Mouse (Mus musculus) liver, adult 2 months (tissue): ENCODE measurements around the gene Ston1. TPM values are rescaled to one million over a fixed set of nuclear protein-coding genes. Genes with fewer than 3 reads are reported as not detected.

Experiments
- DNase-seq: peaks from one replicate; pipeline ENCODE4 v3.0.0-alpha.2; 2011; ENCODE audit warnings: low read depth, low spot score; ENCODE audit errors: extremely low read depth
- H3K27ac ChIP-seq: fragments of 200-500 bp; replicated peaks from 2 replicates; pipeline ENCODE4 v1.5.1; 2012; ENCODE audit warnings: low read depth, mild to moderate bottlenecking, control low read depth, inconsistent platforms, low read length; ENCODE audit not compliant: insufficient read depth
- H3K27me3 ChIP-seq: fragments of 200-500 bp; 2 replicates; pipeline ENCODE4 v1.6.1; 2012; ENCODE audit warnings: mild to moderate bottlenecking, moderate library complexity, low read length, inconsistent platforms; ENCODE audit not compliant: control insufficient read depth, insufficient read depth
- H3K36me3 ChIP-seq: fragments of 200-500 bp; 2 replicates; pipeline ENCODE4 v1.6.1; 2012; ENCODE audit warnings: low read length, inconsistent platforms; ENCODE audit not compliant: control insufficient read depth, insufficient read depth
- H3K4me1 ChIP-seq: fragments of 200-500 bp; 2 replicates; pipeline ENCODE4 v1.6.1; 2011; ENCODE audit warnings: low read length; ENCODE audit not compliant: control insufficient read depth, insufficient read depth
- H3K4me3 ChIP-seq: fragments of 200-500 bp; 2 replicates; pipeline ENCODE4 v1.5.1; 2011; ENCODE audit warnings: low read depth, mild to moderate bottlenecking, control low read depth, low read length, moderate library complexity; ENCODE audit not compliant: insufficient read depth
- H3K79me2 ChIP-seq: fragments of 200-500 bp; 2 replicates; pipeline ENCODE4 v1.6.1; 2012; ENCODE audit warnings: inconsistent platforms, mild to moderate bottlenecking, low read length, moderate library complexity; ENCODE audit not compliant: control insufficient read depth, insufficient read depth
- H3K9ac ChIP-seq: fragments of 200-500 bp; 2 replicates; pipeline ENCODE4 v1.6.1; 2012; ENCODE audit warnings: low read depth, mild to moderate bottlenecking, control low read depth, inconsistent platforms, low read length
- CTCF ChIP-seq: fragments of 200-500 bp; IDR thresholded peaks from 2 replicates; pipeline ENCODE4 v1.5.1; 2011; ENCODE audit warnings: low read depth, low read length, control low read depth
- POLR2A ChIP-seq: fragments of 200-500 bp; IDR thresholded peaks from 2 replicates; pipeline ENCODE4 v1.6.1; 2011; ENCODE audit warnings: low read length, control low read depth; ENCODE audit not compliant: insufficient read depth; ENCODE audit errors: extremely low read depth
- WGBS: fragments of 180-500 bp; shearing (Covaris S2); methylation state at CpG from one replicate; pipeline ENCODE4 v1.1.7; 2018; 5-methylcytosine and 5-hydroxymethylcytosine counted together
- polyA plus RNA-seq: library from polyadenylated mRNA; depleted of rRNA; stranded (reverse); fragments of >200 nt; gene quantifications from 2 replicates; pipeline ENCODE4 v1.2.3, GENCODE M21; 2012; rRNA removed
- total RNA-seq: library from RNA; depleted of rRNA; stranded (reverse); fragments of >200 nt; gene quantifications from 2 replicates; pipeline ENCODE4 v1.2.3, GENCODE M21; 2014; rRNA removed

Gene Ston1
- total and polyA plus RNA-seq, 2 experiments, result 2.5 to 5.1 TPM

DNA sequence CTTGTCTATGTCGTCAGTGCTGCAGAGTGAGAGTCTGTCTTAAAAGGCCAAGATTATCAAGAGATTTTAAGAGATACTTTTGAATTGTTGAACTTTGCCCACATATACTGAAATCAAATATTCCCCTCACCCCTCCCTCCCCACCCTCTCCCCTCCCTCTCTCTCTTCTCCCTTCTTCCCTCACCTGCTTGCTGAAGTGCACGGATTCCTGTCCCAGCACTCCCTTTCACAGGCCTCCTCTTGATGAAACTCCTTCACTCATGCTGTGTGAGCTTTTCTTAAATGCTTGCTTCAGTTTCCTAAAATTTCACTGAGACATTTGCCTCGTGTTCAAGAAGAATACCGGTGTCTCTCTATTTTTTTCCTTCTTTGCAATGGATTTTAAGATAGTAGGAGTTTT, 105.6 kb downstream of the Ston1 start:
- Histone ChIP-seq H3K36me3 (no peaks in the 10 kb centered on the region), H3K27ac (no peak overlapping the region), H3K79me2 (no peaks in the 10 kb centered on the region), H3K4me1 (no peaks in the 10 kb centered on the region), H3K9ac (no peak overlapping the region), H3K27me3 (no peaks in the 10 kb centered on the region), H3K4me3 (no peak overlapping the region)
- DNase-seq, result no peak
- WGBS, result 50% methylated on average over 4 of the region's 4 CpGs
- TF ChIP-seq POLR2A (no peak), CTCF (no peak)

DNA sequence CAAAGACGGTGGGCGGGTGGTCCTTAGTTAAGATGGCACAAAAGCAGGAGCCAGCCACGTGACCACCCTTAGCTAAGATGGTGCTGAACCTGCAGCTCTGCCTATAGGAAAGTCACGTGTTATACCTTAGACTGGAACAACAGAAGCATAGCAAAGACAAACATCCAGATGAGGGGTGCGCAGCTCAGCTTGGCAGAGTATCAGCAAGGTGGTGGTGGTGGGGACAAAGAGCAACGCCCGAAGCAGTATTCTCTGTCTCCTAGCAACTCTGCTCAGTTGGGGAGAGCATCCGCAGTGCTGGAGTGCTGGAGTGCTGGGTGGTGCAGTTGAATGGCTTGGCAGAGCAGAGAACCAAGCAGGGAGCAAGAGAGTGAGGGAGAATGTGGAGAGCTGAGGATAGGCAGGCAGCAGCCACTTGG, 108.8 kb downstream of the Ston1 start:
- Histone ChIP-seq H3K27me3 (no peaks in the 10 kb centered on the region), H3K36me3 (no peaks in the 10 kb centered on the region), H3K4me3 (no peak overlapping the region), H3K27ac (no peak overlapping the region), H3K79me2 (no peaks in the 10 kb centered on the region), H3K4me1 (no peaks in the 10 kb centered on the region), H3K9ac (no peak overlapping the region)
- no peak for DNase-seq
- 64% methylated on average over 8 of the region's 8 CpGs for WGBS
- TF ChIP-seq POLR2A (no peak), CTCF (no peak)

Other genes starting within 250 kb of the Ston1 start
- 10.2 and 12.3 TPM in 2 replicates for gene Foxn2, start 157.0 kb upstream of the Ston1 start, total RNA-seq
- 2.7 and 2.9 TPM in 2 replicates for gene Foxn2, start 157.0 kb upstream of the Ston1 start, polyA plus RNA-seq
- gene Ppp1r21, start 67.6 kb upstream of the Ston1 start, total RNA-seq, result 17.9 and 21.7 TPM in 2 replicates
- 13.7 and 14.2 TPM in 2 replicates for gene Ppp1r21, start 67.6 kb upstream of the Ston1 start, polyA plus RNA-seq
- not detected in 2 replicates for gene Gtf2a1l, start 71.0 kb downstream of the Ston1 start, total RNA-seq
- not detected in 2 replicates for gene Gtf2a1l, start 71.0 kb downstream of the Ston1 start, polyA plus RNA-seq
- not detected in 2 replicates for gene Lhcgr, start 194.3 kb downstream of the Ston1 start, total RNA-seq
- gene Lhcgr, start 194.3 kb downstream of the Ston1 start, polyA plus RNA-seq, result not detected in 2 replicates